Mouse (Mus musculus) cortical plate, adult 2 months (tissue): ENCODE data around the gene 1700012A03Rik. TPM values are rescaled to one million over a fixed set of nuclear protein-coding genes. Genes with fewer than 3 reads are reported as not detected.

ENCODE experiments used
- H3K27ac ChIP-seq: fragments of 200-500 bp; 2 replicates; pipeline ENCODE4 v1.5.1; 2012; ENCODE audit warnings: low read length, control low read depth, inconsistent platforms; ENCODE audit not compliant: insufficient read depth
- H3K4me1 ChIP-seq: fragments of 200-500 bp; 2 replicates; pipeline ENCODE4 v1.6.1; 2011; ENCODE audit warnings: low read length; ENCODE audit not compliant: control insufficient read depth, insufficient read depth
- H3K4me3 ChIP-seq: fragments of 200-500 bp; 2 replicates; pipeline ENCODE4 v1.5.1; 2011; ENCODE audit warnings: mild to moderate bottlenecking, low read length, control low read depth; ENCODE audit not compliant: insufficient read depth
- CTCF ChIP-seq: fragments of 200-500 bp; IDR thresholded peaks from 2 replicates; pipeline ENCODE4 v1.5.1; 2011; ENCODE audit warnings: mild to moderate bottlenecking, control low read depth, low read length; ENCODE audit not compliant: insufficient read depth; ENCODE audit errors: extremely low read depth
- POLR2A ChIP-seq: fragments of 200-500 bp; IDR thresholded peaks from 2 replicates; pipeline ENCODE4 v1.6.1; 2011; ENCODE audit warnings: mild to moderate bottlenecking, low read length, control low read depth; ENCODE audit not compliant: insufficient read depth; ENCODE audit errors: extremely low read depth
- polyA plus RNA-seq: library from polyadenylated mRNA; depleted of rRNA; stranded (reverse); fragments of >200 nt; gene quantifications from 2 replicates; pipeline ENCODE4 v1.2.3, GENCODE M21; 2012

Gene 1700012A03Rik
- polyA plus RNA-seq, 1 experiment = not detected

- H3K4me3 ChIP-seq = no peak overlapping the region
- no peaks in the 10 kb centered on the region for H3K4me1 ChIP-seq
- no peak overlapping the region for H3K27ac ChIP-seq
- TF ChIP-seq POLR2A (no peak), CTCF (no peak)
Measured at GRCm38 (mm10) chr6:32028228-32029009, 21.6 kb upstream of the 1700012A03Rik start.

GRCm38 (mm10) chr6:32034226-32034625 is 15.8 kb upstream of the 1700012A03Rik start:
- H3K4me1 ChIP-seq = no peaks in the 10 kb centered on the region
- TF ChIP-seq CTCF = no peak
- no peak for TF ChIP-seq POLR2A

GRCm38 (mm10) chr6:32045344-32045743 is 4.7 kb upstream of the 1700012A03Rik start:
- H3K4me1 ChIP-seq = no peaks in the 10 kb centered on the region
- no peak overlapping the region for H3K4me3 ChIP-seq
- TF ChIP-seq CTCF = no peak
- no peak for TF ChIP-seq POLR2A
- no peak overlapping the region for H3K27ac ChIP-seq

More at GRCm38 (mm10) chr6:32034226-32034625, 15.8 kb upstream of the 1700012A03Rik start:
- Histone ChIP-seq H3K27ac (no peak overlapping the region), H3K4me3 (no peak overlapping the region)

- no peaks in the 10 kb centered on the region for H3K4me1 ChIP-seq
- TF ChIP-seq POLR2A (no peak), CTCF (no peak)
- no peak overlapping the region for H3K27ac ChIP-seq
- no peak overlapping the region for H3K4me3 ChIP-seq
Measured at GRCm38 (mm10) chr6:32049256-32049950, 643 bp upstream of the 1700012A03Rik start.

GRCm38 (mm10) chr6:32052135-32052915 is 2.3 kb downstream of the 1700012A03Rik start:
- Histone ChIP-seq H3K27ac (no peak overlapping the region), H3K4me3 (no peak overlapping the region), H3K4me1 (no peaks in the 10 kb centered on the region)
- TF ChIP-seq CTCF (no peak), POLR2A (no peak)

- H3K27ac ChIP-seq = no peak overlapping the region
- H3K4me3 ChIP-seq = no peak overlapping the region
- TF ChIP-seq POLR2A = no peak
- TF ChIP-seq CTCF = no peak
- H3K4me1 ChIP-seq = no peaks in the 10 kb centered on the region
Measured at GRCm38 (mm10) chr6:32056525-32056924, 6.5 kb downstream of the 1700012A03Rik start.

- Histone ChIP-seq H3K27ac (no peak overlapping the region), H3K4me1 (no peaks in the 10 kb centered on the region), H3K4me3 (no peak overlapping the region)
- TF ChIP-seq POLR2A (no peak), CTCF (no peak)
Measured at GRCm38 (mm10) chr6:32058571-32058970, 8.5 kb downstream of the 1700012A03Rik start.

- no peaks in the 10 kb centered on the region for H3K4me1 ChIP-seq
- TF ChIP-seq CTCF (no peak), POLR2A (no peak)
- H3K4me3 ChIP-seq = no peak overlapping the region
- no peak overlapping the region for H3K27ac ChIP-seq
Measured at GRCm38 (mm10) chr6:32060641-32061040, 10.6 kb downstream of the 1700012A03Rik start.

- Histone ChIP-seq H3K4me3 (no peak overlapping the region), H3K4me1 (no peaks in the 10 kb centered on the region), H3K27ac (no peak overlapping the region)
- TF ChIP-seq CTCF (no peak), POLR2A (no peak)
Measured at GRCm38 (mm10) chr6:32061266-32061665, 11.2 kb downstream of the 1700012A03Rik start.
